Mouse (Mus musculus) bone marrow, adult 2 months (tissue): ENCODE data around the gene Cd3eap. TPM values are rescaled to one million over a fixed set of nuclear protein-coding genes. Genes with fewer than 3 reads are reported as not detected.

Source experiments
- H3K27ac ChIP-seq: fragments of 200-500 bp; 2 replicates; pipeline ENCODE4 v1.5.1; 2012; ENCODE audit warnings: low read depth, mild to moderate bottlenecking, control low read depth, inconsistent platforms, low read length; ENCODE audit not compliant: control insufficient read depth, poor library complexity, insufficient read depth
- H3K4me1 ChIP-seq: fragments of 200-500 bp; 2 replicates; pipeline ENCODE4 v1.6.1; 2011; ENCODE audit warnings: low read length; ENCODE audit not compliant: control insufficient read depth, insufficient read depth
- H3K4me3 ChIP-seq: fragments of 200-500 bp; replicated peaks from 2 replicates; pipeline ENCODE3; 2011; ENCODE audit warnings: mild to moderate bottlenecking, low read depth, low read length, control low read depth; ENCODE audit not compliant: control insufficient read depth
- CTCF ChIP-seq: fragments of 200-500 bp; IDR thresholded peaks from 2 replicates; pipeline ENCODE4 v1.5.1; 2011; ENCODE audit warnings: low read length, control low read depth; ENCODE audit not compliant: control insufficient read depth, insufficient read depth
- POLR2A ChIP-seq: fragments of 200-500 bp; IDR thresholded peaks from 2 replicates; pipeline ENCODE4 v1.6.1; 2011; ENCODE audit warnings: low read depth, mild to moderate bottlenecking, control low read depth, low read length, borderline replicate concordance; ENCODE audit not compliant: control insufficient read depth
- WGBS: fragments of 180-500 bp; shearing (Covaris S2); methylation state at CpG from one replicate; pipeline ENCODE4 v1.1.7; 2018; 5-methylcytosine and 5-hydroxymethylcytosine counted together
- polyA plus RNA-seq: library from polyadenylated mRNA; stranded (reverse); fragments of >200 nt; gene quantifications from 2 replicates; pipeline ENCODE4 v1.2.4, GENCODE M21; 2011; ENCODE audit warnings: low replicate concordance; ENCODE audit not compliant: missing spikeins, insufficient read depth, insufficient read length

The Cd3eap gene
- polyA plus RNA-seq, 1 experiment, result 11.7 TPM

- TF ChIP-seq POLR2A (no peak), CTCF (peak; percentile 96)
- H3K4me1 ChIP-seq, result peaks cover 3% of the 10 kb centered on the region; the same call in 1 of the 2 replicates
- WGBS, result under 1% methylated on average over 11 of the region's 11 CpGs
- H3K27ac ChIP-seq, result no peak overlapping the region
- no peak overlapping the region for H3K4me3 ChIP-seq
These were observed 16.0 kb downstream of the Cd3eap start for GRCm38 (mm10) chr7:19343210-19343808.

- WGBS, result under 1% methylated on average over 27 of the region's 27 CpGs
- Histone ChIP-seq H3K27ac (no peak overlapping the region), H3K4me1 (peaks cover 4% of the 10 kb centered on the region; the same call in 1 of the 2 replicates), H3K4me3 (no peak overlapping the region)
- TF ChIP-seq CTCF (peak; percentile 89), POLR2A (no peak)
These were observed 16.7 kb downstream of the Cd3eap start for GRCm38 (mm10) chr7:19342481-19343027.

DNA sequence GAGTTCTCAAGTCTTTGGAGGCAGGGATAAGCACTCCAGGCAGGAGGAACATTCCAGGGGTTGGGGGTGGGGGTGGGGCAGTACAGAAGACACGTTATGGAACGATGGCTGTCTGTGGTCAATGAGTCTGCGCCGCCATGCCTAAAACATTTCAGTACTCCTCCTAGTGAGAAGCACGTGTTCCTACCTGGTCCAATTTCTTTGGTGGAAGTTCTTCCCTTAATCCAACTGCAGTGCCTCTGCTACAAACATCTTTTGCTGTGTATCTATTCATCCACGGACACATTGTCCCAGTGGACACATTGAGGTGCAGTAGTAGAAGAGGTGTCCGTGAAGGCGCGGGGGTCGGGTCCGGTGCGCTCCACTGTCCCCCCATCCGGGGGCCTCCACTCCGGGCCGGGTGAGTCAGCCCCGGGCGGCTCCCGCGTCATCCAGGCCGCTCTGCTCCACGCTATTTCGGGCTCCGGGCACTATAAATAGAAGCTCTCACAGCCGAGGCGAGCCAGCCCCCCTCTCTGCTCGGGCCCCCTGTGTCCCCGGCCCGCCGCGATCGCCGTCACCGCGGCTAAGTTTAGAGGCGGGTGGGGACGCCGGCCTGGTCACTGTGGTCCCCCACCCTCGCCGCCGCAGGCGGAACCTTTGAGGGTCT is 17.4 kb downstream of the Cd3eap start:
- Histone ChIP-seq H3K4me1 (peaks cover 4% of the 10 kb centered on the region; the same call in 1 of the 2 replicates), H3K27ac (no peak overlapping the region), H3K4me3 (no peak overlapping the region)
- under 1% methylated on average over 41 of the region's 41 CpGs for WGBS
- TF ChIP-seq CTCF, result no peak
- TF ChIP-seq POLR2A, result no peak

GRCm38 (mm10) chr7:19341250-19341649 is 18.0 kb downstream of the Cd3eap start:
- 44% methylated on average over 10 of the region's 10 CpGs for WGBS
- H3K4me1 ChIP-seq, result peaks cover 4% of the 10 kb centered on the region; the same call in 1 of the 2 replicates
- no peak for TF ChIP-seq CTCF

GRCm38 (mm10) chr7:19338596-19338995 is 20.7 kb downstream of the Cd3eap start:
- TF ChIP-seq POLR2A, result no peak
- no peak for TF ChIP-seq CTCF
- Histone ChIP-seq H3K27ac (no peak overlapping the region), H3K4me1 (peaks cover 5% of the 10 kb centered on the region), H3K4me3 (no peak overlapping the region)
- 64% methylated on average over 7 of the region's 7 CpGs for WGBS

More at GRCm38 (mm10) chr7:19341250-19341649, 18.0 kb downstream of the Cd3eap start:
- no peak overlapping the region for H3K27ac ChIP-seq
- H3K4me3 ChIP-seq, result no peak overlapping the region

DNA sequence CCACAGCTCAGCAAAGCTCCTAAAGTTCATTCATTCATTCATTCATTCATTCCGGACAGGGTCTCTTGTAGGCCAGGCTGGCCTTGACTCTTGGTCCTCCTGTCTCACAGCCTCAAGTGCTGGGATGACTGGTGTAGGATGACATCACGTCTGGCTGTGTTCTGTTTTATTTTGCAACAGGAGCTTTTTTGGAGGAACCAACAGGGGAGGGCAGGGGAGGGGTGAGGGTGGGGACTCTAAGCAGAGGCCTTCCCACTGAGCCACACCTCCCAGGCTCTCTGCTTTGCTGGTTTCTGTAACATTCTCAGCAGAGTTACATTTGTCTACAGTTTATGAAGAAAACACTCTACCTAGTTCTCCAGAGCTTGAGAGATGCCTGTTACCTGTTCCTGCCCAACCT is 21.2 kb downstream of the Cd3eap start:
- no peak overlapping the region for H3K4me3 ChIP-seq
- WGBS, result 37% methylated on average over 2 of the region's 2 CpGs
- H3K27ac ChIP-seq, result no peak overlapping the region
- peaks cover 6% of the 10 kb centered on the region for H3K4me1 ChIP-seq
- no peak for TF ChIP-seq POLR2A
- no peak for TF ChIP-seq CTCF

- Histone ChIP-seq H3K4me3 (no peak overlapping the region), H3K4me1 (peaks cover 6% of the 10 kb centered on the region), H3K27ac (no peak overlapping the region)
- no peak for TF ChIP-seq CTCF
- no peak for TF ChIP-seq POLR2A
- 30% methylated on average over 10 of the region's 10 CpGs for WGBS
These were observed 22.2 kb downstream of the Cd3eap start for GRCm38 (mm10) chr7:19337122-19337521.

- H3K27ac ChIP-seq, result no peak overlapping the region
- H3K4me3 ChIP-seq, result no peak overlapping the region
- WGBS, result 36% methylated on average over 3 of the region's 3 CpGs
- peaks cover 7% of the 10 kb centered on the region for H3K4me1 ChIP-seq
- TF ChIP-seq CTCF (no peak), POLR2A (no peak)
These were observed 23.7 kb downstream of the Cd3eap start for GRCm38 (mm10) chr7:19335583-19335982.
